Mouse (Mus musculus) adipocyte (in vitro differentiated cells): ENCODE data around the gene Fam19a1.

Experiments used
- DNase-seq: peaks from one replicate; pipeline ENCODE4 v3.0.0-alpha.2; 2016; ENCODE audit warnings: low spot score

Fam19a1 gene

GRCm38 (mm10) chr6:96258651-96259050 lies 145.7 kb downstream of the Fam19a1 start:
- no peak for DNase-seq

DNA sequence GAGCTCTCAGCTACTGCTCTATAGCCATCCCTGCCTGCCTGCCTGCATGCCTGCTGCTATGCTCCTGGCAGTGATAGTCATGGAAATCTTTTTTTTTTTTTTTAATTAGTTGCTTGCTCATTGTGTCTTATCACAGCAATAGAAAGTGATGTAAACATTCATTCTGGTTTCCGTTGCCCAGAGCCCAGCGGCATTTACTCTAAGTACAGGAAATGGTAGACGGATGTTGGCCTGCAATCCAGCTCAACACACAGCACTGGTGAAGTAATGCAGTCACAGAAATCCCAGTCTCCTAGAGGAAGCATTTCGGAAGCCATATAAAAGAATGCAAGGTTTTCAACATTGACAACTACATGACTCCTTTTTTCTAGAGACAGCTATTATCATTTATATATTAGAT lies 153.5 kb downstream of the Fam19a1 start:
- DNase-seq: no peak

DNA sequence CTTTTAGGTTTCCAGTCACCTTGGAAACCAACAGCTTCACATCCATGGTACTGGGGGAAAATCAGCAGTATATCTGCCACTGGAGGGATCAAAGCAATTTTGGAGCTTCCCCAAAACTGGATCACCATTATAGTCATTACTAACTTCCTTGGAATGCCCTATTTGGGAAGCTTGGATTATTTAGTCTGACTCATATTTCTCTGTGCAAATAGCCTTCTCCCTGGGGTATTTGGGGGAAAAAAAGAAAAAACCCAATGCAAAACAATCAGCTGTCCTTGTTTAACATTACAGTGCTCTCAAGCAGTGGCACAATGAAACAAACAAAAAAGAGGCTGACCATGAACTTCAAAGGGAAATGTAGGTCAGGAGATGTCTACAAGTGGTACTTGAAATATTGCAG lies 155.8 kb downstream of the Fam19a1 start:
- DNase-seq: no peak

DNA sequence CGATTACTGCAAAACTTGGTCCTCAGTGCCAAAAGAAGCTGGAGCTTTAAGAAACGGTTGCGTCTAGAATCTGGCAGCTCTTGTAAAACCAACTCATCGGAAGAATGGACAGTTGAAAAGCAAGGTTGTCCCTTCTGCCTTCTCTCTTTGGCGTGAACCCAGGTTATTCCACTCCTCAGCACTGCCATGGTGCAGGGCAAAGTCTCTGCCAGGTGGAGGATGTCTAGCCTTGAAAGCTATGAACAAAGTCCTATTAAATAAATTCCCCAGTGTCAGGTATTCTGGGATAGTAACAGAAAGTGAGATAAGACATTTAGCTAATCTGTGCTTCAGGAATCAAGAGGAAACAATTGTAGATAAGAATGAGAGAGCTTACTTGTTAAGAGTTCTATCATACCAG lies 157.5 kb downstream of the Fam19a1 start:
- DNase-seq: no peak

- DNase-seq: no peak
These were observed 170.8 kb downstream of the Fam19a1 start for GRCm38 (mm10) chr6:96283731-96284130.

- DNase-seq: no peak
These were observed 171.6 kb downstream of the Fam19a1 start for GRCm38 (mm10) chr6:96284590-96284989.

GRCm38 (mm10) chr6:96286276-96286675 lies 173.3 kb downstream of the Fam19a1 start:
- no peak for DNase-seq

GRCm38 (mm10) chr6:96287377-96287776 lies 174.4 kb downstream of the Fam19a1 start:
- DNase-seq: no peak

GRCm38 (mm10) chr6:96289672-96290071 lies 176.7 kb downstream of the Fam19a1 start:
- DNase-seq: no peak

DNA sequence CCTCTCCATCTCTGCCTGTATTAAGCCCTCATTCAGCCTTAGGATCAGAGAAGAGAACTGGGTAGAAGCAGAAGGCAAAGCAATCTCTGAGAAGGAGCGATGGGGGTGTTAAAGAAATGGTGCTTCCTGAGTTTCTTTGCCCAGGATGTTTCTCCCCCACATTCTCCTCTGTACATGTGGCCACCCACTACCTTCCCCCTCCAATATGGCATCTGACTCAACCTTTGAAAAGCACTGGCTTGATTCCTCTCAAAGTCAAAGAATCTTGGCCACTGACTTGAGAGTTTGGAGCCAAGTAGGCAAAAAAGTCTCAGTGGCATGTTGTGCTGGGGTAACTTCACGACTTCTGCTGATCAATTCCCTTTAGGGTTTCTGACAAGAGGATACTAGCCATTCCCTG lies 234.5 kb downstream of the Fam19a1 start:
- no peak for DNase-seq

GRCm38 (mm10) chr6:96349446-96350025 lies 236.6 kb downstream of the Fam19a1 start:
- DNase-seq: no peak

DNA sequence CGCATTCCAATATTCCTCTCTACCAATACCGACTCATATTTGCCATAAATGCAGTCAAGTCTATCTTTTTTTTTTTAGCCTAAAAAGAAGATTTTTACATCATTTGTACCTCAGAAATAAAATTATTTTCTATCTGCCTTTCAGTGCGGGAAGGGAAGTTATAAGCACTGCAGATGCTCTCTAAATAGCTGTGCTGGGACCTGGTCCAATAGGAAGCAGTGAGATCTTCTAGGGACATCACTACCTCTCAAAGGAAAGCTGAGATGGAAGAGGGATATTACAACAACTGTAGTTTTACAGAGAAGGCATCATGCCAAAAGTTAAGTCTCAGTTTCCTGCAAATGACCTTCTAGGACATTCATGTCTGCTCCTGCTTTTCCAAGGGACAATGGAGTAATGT lies 256.6 kb downstream of the Fam19a1 start:
- DNase-seq: no peak

- DNase-seq: no peak
These were observed 259.9 kb downstream of the Fam19a1 start for GRCm38 (mm10) chr6:96372848-96373247.

GRCm38 (mm10) chr6:96373274-96373673 lies 260.3 kb downstream of the Fam19a1 start:
- no peak for DNase-seq

DNA sequence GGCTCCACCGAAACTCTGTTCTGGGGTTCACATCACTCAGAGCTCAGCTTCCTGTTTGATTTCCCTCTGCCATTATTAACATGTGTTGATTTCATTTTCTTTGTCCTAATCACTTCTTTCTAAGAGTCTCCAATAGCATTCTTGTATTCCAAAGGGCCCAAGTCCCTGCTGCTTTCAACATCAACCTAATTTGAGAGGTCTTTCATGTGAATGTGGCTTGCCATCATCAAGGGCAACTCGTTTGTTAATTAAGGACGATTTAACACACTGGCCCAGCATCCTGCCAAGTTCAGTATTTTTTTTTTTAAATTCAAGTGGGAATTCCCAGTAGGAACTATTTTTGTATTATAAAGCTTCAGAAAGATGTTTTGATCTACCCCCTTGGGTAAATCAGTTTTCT lies 263.8 kb downstream of the Fam19a1 start:
- no peak for DNase-seq

DNA sequence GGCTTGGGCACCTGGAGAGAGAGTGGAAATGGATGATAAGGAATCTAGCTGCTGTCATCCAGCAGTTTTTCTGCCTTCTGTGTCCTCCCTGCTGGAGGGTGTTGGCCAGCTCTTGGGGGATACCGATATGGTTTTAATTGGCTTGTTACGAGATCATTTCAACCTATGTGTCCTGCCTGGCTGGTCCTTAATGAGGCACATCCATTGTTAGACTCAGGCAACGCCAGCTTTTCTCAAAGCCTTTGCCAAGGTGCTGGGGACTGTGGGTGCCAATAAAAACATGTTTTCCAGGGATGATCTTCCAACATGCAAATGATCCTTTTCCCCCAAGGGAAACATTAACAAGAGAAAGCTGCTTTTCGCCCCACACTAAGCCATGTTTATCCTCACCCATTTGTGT lies 266.3 kb downstream of the Fam19a1 start:
- no peak for DNase-seq

GRCm38 (mm10) chr6:96384441-96384840 lies 271.5 kb downstream of the Fam19a1 start:
- no peak for DNase-seq

DNA sequence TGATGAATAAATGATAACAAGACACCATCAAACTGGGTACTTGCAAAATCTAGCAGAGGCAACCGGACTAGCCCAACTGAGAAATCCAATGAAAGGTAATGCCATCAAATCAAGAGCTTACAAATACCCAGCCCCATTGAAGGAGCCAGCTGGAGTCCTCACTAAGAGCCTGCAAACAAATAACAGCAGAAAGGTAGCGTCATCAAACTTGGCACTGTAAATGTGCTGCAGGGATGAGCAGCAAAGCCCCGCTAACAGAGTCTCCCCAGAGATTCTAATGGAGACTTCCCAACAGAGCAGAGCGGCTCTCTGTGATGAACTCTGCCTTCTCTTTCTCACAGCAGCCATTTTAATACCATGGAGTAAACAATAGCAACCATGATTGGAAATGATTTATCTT lies 305.9 kb downstream of the Fam19a1 start:
- DNase-seq: no peak

DNA sequence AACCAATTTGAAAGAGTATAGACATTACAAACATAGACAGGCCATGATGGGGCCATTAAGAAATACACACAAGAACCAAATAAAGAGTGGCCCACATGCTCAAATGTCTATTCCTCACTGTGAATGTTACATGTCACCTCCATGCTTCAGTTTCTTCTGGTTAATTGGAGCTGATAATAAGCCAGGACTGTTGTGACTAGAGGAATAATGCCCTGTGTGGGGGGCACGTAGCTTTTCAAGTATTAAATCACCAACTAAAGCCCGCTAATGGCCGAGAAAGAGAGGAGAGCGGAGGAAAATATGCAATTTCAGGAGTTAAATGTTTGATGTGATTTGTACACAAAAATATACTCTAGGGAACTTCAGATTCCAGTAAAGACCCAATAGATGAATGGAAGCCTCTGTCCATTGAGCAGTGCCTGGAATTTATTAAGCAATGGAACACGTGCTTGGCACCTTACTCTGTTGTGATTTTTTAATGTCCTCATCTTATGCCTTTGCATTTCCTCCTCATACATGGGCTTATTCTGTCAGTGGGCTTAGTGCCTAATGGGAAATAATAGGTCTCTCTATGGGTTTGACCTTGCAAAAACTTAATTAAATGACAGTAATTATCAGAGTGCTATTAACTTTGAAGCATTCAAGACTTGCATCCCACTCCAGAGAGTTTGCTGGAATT lies 306.9 kb downstream of the Fam19a1 start:
- DNase-seq: no peak

DNA sequence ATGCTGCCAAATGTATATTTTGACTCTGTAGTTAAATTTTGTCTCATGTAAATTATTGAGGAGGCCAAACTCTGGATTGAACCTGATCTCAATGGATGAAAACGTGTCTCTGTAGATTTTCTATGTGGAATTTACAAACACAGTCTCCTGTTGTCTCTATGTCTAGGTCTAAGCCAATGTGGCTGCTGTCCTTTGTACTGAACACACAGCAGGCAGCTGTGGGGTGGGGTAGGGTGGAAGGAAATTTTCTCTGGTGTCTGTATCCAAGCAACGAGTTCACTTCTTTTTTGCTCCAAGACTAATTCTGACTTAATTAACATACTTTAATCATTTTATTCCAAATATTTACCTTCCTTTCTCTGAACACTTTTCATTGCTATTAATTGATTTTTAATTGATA lies 307.6 kb downstream of the Fam19a1 start:
- no peak for DNase-seq

- DNase-seq: no peak
These were observed 316.4 kb downstream of the Fam19a1 start for GRCm38 (mm10) chr6:96429390-96429789.

DNA sequence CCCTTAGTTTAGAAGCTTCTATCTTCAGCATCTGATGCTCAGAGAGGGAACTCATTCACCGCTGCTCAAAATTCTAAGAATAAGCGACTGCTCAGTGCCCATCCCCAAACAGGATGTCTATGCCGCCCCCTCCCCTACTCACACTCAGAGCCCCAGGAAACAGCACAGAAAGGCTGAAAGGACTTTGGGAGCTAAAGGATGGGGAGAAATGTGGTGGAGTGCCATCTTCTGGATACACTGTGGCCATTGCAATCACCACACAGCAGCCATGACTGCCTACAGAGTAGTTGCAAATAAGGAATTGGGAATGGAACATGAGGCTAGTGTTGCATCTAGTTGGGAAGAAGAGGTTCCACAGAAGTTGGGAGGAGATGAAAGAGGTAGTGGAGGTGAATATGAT lies 319.4 kb downstream of the Fam19a1 start:
- no peak for DNase-seq

- no peak for DNase-seq
These were observed 320.9 kb downstream of the Fam19a1 start for GRCm38 (mm10) chr6:96433896-96434295.

GRCm38 (mm10) chr6:96435545-96435944 lies 322.6 kb downstream of the Fam19a1 start:
- DNase-seq: no peak
